Mouse (Mus musculus): ENCODE measurements around the gene Myh7.
"Not testable (repeated sequence)": the region's sequence is repeated elsewhere in the genome, so short reads cannot be mapped to it uniquely, and the experiment has no call there.

Gene Myh7

DNA sequence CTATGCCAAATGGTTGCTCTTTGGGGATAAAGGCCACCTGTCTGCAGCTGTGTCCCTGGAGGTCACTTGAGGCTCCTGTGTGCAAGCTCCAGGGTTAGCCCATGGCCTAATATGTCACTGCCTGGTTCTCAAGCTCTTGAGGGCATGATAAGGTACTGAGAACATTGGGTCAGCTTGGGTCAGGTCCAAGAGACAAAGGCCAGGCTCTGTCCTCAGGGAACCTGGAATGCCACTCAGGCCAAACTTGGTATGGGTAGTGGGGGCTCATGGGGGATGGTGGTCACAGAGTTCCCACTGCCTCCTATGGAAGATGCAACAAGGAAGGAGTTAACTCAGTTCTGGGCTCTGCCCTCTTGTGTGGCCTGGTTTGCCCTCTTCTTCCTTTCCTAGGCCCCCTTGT lies 26.1 kb downstream of the Myh7 start:
- no peak for DNase-seq (ENCODE audit: low spot score in 2 of 2)

GRCm38 (mm10) chr14:54967874-54968273 lies 26.6 kb downstream of the Myh7 start:
- DNase-seq (ENCODE audit: low spot score in 2 of 2), result no peak

DNA sequence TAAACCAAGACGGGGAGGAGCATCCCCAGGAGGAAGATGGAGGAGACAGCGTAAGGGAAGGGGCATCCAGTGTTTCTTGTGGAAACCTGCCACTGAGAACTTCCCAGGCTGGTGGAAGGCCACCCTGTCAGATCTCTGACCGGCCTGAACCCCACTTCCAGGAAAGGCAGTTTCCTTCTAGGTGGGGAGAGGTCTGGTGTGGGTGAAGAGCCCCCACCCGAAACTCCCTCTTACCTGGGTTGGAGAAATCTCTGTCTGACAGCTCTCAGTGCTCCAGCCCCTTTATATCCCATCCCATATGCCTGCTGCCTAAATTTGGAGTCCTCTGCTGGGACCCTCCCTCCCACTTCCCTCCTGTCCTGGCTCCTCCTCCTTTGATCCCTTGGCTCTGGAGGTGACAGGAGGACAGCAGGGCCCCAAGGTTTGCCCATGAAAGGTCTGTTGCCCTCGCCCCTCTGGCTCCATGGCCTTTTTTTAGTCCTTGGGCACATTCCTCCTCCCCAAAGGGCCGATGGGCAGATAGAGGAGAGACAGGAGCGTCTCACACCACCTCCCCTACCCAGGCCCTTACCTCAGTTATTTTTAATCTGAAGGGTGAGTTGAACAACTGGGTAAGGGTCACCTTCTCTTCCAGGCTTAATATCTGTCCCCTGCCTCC lies 28.0 kb downstream of the Myh7 start, which contains the start of gene Myh6:
Gene Myh6, minus strand, starts transcription at position 608 of the 658 bp plus-strand sequence.
- no peak for DNase-seq (ENCODE audit: low spot score in 2 of 2)

DNA sequence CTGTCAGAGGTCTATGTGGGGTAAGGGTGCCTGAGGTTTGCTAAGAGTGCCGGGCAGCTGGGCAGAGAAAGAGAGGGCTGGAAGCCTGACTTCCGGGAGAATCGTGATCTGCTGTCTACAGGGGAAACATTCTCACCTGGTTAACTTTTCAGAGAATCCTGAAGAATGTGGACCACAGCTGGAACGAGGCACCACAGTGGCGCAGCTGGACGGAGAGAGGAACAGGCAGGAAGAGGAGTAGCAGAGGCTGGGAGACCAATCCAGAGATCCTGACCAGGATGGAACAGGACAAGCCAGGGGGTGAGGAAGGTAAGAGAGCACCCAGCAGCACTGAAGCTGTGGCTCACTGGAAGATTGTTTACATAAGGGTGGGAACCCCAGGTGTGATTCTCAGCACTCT lies 28.8 kb downstream of the Myh7 start:
- no peak for DNase-seq (ENCODE audit: low spot score in 2 of 2)

- DNase-seq (ENCODE audit: low spot score in 2 of 2), result no peak
These were observed 29.4 kb downstream of the Myh7 start for GRCm38 (mm10) chr14:54965044-54965443.

- no peak for DNase-seq (ENCODE audit: low spot score in 2 of 2)
These were observed 30.7 kb downstream of the Myh7 start for GRCm38 (mm10) chr14:54963727-54964126.

DNA sequence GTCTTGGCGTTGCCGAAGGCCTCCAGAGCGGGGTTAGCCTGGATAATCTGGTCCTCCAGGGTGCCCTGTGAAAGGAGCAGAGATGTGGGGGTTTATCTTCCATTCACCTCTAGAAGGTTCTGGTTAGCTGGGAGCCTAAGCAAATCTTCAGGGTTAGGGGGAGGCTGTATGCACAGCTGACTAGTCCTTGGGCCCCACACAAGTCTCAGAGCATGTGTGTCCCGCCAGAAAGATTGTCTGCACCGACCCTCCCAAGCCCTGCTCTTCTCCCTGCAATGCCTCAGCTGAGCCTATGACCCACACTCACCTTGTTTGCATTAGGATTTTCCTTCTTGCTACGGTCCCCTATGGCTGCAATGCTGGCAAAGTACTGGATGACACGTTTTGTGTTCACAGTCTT lies 31.7 kb downstream of the Myh7 start:
- DNase-seq (ENCODE audit: low spot score in 2 of 2), result no peak

- no peak for DNase-seq (ENCODE audit: low spot score in 2 of 2)
These were observed 32.9 kb downstream of the Myh7 start for GRCm38 (mm10) chr14:54961487-54961886.

DNA sequence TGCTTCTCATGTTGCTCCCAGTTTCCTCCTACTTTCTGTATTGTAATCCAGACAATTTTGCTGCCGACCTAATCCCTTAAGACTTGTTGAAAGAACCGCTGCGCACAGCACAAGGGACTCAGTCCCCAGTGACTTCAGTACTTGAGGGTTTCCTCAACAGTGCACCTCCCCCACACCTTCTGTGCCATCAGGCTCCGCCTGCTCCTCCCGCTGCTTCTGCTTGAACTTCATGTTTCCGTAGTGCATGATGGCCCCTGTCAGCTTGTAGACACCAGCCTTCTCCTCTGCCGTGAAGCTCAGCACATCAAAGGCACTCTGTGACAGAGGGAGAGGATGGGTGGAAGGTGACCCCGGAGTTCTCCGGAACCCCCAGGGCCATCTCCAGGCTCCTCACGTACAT lies 33.7 kb downstream of the Myh7 start:
- DNase-seq (ENCODE audit: low spot score in 2 of 2), result no peak

GRCm38 (mm10) chr14:54959853-54960613 lies 34.4 kb downstream of the Myh7 start:
- DNase-seq (ENCODE audit: low spot score in 2 of 2), result not testable (repeated sequence)

GRCm38 (mm10) chr14:54959197-54959596 lies 35.2 kb downstream of the Myh7 start:
- no peak for DNase-seq (ENCODE audit: low spot score in 2 of 2)

GRCm38 (mm10) chr14:54958503-54958902 lies 35.9 kb downstream of the Myh7 start:
- no peak for DNase-seq (ENCODE audit: low spot score in 2 of 2)

DNA sequence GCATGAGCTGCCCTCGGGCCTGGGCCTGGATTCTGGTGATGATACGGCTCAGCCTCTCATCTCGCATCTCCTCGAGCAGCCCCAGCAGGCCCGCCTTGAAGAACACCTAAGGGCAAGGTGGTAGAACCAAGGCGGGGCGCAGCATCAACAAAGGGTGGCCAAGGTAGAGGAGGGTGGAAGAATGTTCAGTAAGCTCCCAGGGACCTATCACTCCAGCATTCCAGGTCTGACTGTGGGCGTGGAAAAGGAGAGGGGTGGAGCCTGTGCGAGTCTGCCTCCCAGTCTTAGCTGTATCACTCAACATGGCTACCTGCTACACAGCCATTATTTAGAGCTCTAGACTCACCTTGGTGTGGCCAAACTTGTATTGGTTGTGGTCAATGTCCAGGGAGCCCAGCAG lies 37.9 kb downstream of the Myh7 start:
- DNase-seq (ENCODE audit: low spot score in 2 of 2), result no peak

DNA sequence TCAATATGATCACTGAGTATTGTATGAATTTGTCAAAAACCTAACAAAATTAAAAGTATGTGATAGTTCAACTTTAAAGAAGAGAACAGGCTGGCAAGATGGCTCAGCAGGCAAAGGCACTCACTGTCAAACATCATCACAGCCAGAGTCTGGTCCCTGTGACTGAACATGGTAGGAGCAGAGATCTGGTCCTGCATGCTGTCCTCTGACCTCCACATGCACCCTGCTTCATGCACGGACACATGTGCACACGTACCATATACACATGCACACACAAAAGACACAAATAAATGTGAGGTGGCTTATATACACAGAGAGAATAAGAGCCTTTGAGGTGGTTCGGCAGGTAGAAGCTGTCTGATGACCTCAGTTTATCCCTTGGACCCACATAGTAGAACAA lies 38.9 kb downstream of the Myh7 start:
- DNase-seq (ENCODE audit: low spot score in 2 of 2), result no peak

DNA sequence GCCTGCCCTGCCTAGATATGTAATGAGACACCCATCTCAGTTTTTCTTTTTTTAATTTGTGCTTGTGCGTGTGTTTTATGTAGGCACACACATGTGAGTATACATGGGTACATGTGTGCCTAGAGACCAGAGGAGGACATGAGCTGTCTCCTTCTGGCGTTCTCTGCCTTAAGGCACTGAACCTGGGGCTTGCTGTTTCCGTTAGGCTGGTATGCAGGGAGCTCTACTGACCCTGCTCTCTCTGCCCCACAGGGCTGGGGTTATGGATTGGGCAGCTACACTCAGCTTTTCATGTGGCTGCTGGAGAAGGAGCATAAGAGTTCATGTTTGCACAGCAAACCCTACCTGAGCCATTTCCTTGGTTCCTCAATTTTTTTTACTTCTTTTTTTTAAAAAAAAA lies 40.0 kb downstream of the Myh7 start:
- DNase-seq (ENCODE audit: low spot score in 2 of 2), result no peak

GRCm38 (mm10) chr14:54953664-54954206 lies 40.7 kb downstream of the Myh7 start:
- DNase-seq (ENCODE audit: low spot score in 2 of 2), result no peak

DNA sequence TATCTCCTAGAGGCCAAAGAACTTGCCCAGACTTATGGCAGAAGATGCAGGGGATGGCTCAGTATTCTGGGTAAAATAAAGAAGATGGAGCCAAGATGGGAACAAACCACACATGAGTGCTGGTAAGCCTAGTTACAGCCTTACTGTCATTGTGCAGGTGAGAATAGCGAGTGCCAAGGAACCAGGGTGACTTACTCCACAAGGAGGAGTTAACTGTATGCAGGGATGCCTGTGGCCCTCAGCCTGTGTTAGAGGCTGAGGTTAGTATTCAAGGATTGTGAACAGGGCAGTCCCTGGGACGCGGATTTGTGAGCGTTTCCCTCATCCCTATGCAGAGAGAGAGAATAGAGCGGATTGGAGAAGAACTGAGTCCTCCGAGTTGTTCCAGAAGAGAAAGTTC lies 42.8 kb downstream of the Myh7 start:
- no peak for DNase-seq (ENCODE audit: low spot score in 2 of 2)

DNA sequence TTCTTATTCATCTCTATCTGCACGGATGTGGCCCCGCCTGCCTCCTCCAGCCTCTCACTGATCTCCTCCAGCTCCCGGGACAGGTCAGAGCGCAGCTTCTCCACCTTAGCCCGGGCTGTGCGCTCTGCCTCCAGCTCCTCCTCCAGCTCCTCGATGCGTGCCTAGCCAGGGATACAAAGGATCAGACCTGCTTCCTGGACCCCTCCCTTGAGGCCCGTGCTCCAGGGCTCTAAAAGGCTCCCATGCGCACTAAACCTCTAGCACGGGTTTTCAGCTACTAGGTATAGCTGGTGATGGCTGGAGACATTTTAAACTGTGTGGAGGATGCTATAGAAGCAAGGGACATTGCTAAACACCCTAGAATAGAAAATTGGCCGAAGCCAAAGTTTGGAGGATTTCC lies 43.9 kb downstream of the Myh7 start:
- no peak for DNase-seq (ENCODE audit: low spot score in 2 of 2)

DNA sequence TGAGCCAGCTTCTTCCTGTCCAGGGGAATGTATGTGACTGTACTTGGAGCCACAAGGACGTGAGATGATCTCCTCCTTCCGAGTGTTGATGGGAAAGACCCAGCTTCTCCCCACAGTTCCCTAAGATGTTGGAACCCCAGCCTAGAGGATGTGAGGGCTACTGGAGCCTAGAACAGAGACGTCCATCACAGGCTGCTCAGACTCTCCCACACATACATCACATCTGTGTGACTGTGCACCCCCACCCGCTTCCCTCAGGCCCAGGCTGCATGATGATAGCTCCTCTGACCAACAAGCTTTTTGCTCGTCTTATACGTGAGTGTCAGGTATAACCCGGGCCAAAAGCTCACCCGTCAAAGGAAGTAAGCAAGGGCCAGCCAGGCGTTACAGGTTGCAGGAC lies 45.6 kb downstream of the Myh7 start:
- no peak for DNase-seq (ENCODE audit: low spot score in 2 of 2)

- not testable (repeated sequence) for DNase-seq (ENCODE audit: low spot score in 2 of 2)
These were observed 47.4 kb downstream of the Myh7 start for GRCm38 (mm10) chr14:54947008-54947407.

DNA sequence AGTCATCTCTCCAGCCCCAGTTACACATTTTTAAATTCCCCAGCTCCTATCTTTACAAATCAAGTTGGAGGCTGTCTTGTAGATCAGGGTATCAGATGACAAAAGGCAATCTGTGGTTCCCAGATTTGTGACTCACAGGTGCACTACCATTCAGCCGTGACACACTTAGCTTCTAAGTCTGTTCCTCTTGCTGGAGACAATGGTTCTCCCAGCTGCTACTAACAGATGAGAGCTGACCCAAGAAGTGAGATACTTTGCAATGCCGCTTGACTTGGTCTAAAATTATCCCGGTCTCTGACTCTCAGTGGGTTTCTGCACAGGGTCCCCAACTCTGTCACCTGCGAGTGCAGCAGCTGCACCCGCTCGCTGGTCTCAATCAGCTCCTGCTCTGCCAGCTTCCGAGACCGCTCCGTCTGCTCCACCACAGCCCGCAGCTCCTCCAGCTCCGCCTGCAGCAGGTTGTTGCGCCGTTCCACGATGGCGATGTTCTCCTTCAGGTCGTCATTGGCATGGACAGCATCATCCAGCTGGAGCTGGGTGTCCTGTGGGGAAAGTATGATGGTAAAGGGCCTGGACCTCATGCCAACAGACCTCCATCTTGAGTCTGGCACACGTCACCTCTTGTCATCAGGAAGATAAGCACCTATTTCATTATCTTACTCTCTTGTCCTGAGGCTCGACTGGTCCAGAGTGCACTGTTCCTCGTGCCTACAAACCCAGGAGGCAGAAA lies 48.3 kb downstream of the Myh7 start:
- no peak for DNase-seq (ENCODE audit: low spot score in 2 of 2)

GRCm38 (mm10) chr14:54944939-54945338 lies 49.5 kb downstream of the Myh7 start:
- DNase-seq (ENCODE audit: low spot score in 2 of 2), result no peak
